Mouse (Mus musculus) kidney, postnatal 0 days (tissue): ENCODE results near the gene Samd9l. TPM values are rescaled to one million over a fixed set of nuclear protein-coding genes. Genes with fewer than 3 reads are reported as not detected.
"Not testable (repeated sequence)": the region's sequence is repeated elsewhere in the genome, so short reads cannot be mapped to it uniquely, and the experiment has no call there.

Experiments
- ATAC-seq: fragments of 200-750 bp; cut with Nextera tagmentation; replicated peaks from 2 replicates; pipeline ENCODE4 v1.8.0; 2017; ENCODE audit warnings: low read depth, moderate number of reproducible peaks, moderate TSS enrichment, moderate library complexity; ENCODE audit not compliant: low FRiP score
- DNase-seq: peaks from one replicate; pipeline ENCODE4 v3.0.0-alpha.2; 2016; ENCODE audit warnings: low spot score
- H3K27ac ChIP-seq: fragments of 300-500 bp; sonication (generic); 2 replicates; pipeline ENCODE4 v1.5.1; 2014; ENCODE audit warnings: mild to moderate bottlenecking
- H3K27me3 ChIP-seq: fragments of 300-500 bp; sonication (generic); 2 replicates; pipeline ENCODE4 v1.6.1; 2014; ENCODE audit warnings: low read length, mixed read lengths; ENCODE audit not compliant: insufficient read depth
- H3K36me3 ChIP-seq: fragments of 300-500 bp; sonication (generic); 2 replicates; pipeline ENCODE4 v1.6.1; 2014; ENCODE audit warnings: low read length, mixed read lengths; ENCODE audit not compliant: insufficient read depth
- H3K4me1 ChIP-seq: fragments of 300-500 bp; sonication (generic); replicated peaks from 2 replicates; pipeline ENCODE4 v1.6.1; 2014; ENCODE audit warnings: antibody characterized with exemption, low read length, mixed read lengths; ENCODE audit not compliant: insufficient read depth
- H3K4me2 ChIP-seq: fragments of 300-500 bp; sonication (generic); 2 replicates; pipeline ENCODE4 v1.6.1; 2014; ENCODE audit warnings: mild to moderate bottlenecking, low read length, moderate library complexity, mixed read lengths
- H3K4me3 ChIP-seq: fragments of 300-500 bp; sonication (generic); replicated peaks from 2 replicates; pipeline ENCODE4 v1.5.1; 2014; ENCODE audit warnings: low read depth, low read length
- H3K9ac ChIP-seq: fragments of 300-500 bp; sonication (generic); 2 replicates; pipeline ENCODE4 v1.6.1; 2014; ENCODE audit warnings: low read depth, low read length
- H3K9me3 ChIP-seq: fragments of 300-500 bp; sonication (generic); replicated peaks from 2 replicates; pipeline ENCODE4 v1.6.1; 2016; ENCODE audit warnings: low read length, inconsistent platforms, mixed read lengths
- CTCF ChIP-seq: IDR thresholded peaks from 2 replicates; pipeline ENCODE4 v1.5.1; 2016; ENCODE audit warnings: antibody characterized with exemption, low read depth, mild to moderate bottlenecking, moderate library complexity
- WGBS: fragments of 180-500 bp; shearing (Covaris S2); extraction: QIAGEN DNeasy Blood & Tissue Kit; methylation state at CpG from one replicate; pipeline ENCODE4 v1.1.7; 2014; 5-methylcytosine and 5-hydroxymethylcytosine counted together
- polyA plus RNA-seq: library from polyadenylated mRNA; unstranded; fragments of >200 nt; fragmentation: Nextera tagmentation; extraction: Ambion mirVana; gene quantifications from 2 replicates; pipeline ENCODE4 v1.2.1, GENCODE M21; 2015

The Samd9l gene
- polyA plus RNA-seq, 1 experiment from 2014 or later = 17.3 TPM

DNA sequence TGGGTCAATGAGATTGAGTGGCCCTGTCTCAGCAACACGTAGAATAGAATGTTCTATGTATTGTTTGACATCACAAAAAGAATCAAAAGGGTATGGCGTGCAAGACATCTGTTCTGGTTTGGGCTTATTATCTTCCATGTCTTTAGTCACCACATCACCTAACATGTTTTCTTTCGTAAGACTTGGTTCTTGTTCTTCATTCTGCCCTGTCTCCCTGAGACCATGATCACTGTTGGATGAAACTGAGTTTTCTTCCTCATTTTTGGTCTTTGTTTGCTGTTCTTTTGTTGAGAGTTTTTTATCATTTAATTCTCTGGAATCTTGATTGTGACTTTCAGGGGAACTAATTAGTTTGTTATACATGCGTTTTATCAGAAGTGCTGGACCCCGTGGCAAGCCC is 22.7 kb downstream of the Samd9l start:
- ATAC-seq (no peak), DNase-seq (no peak)
- Histone ChIP-seq H3K4me3 (no peak overlapping the region), H3K27ac (no peak overlapping the region), H3K9me3 (peaks cover 10% of the 10 kb centered on the region), H3K4me2 (no peak overlapping the region), H3K36me3 (0 out of 2 replicates have a peak, but pooled peaks cover 16% of the 10 kb centered on the region), H3K27me3 (no peaks in the 10 kb centered on the region), H3K4me1 (no peaks in the 10 kb centered on the region), H3K9ac (no peak overlapping the region)
- 90% methylated on average over 5 of the region's 5 CpGs for WGBS
- no peak for TF ChIP-seq CTCF

DNA sequence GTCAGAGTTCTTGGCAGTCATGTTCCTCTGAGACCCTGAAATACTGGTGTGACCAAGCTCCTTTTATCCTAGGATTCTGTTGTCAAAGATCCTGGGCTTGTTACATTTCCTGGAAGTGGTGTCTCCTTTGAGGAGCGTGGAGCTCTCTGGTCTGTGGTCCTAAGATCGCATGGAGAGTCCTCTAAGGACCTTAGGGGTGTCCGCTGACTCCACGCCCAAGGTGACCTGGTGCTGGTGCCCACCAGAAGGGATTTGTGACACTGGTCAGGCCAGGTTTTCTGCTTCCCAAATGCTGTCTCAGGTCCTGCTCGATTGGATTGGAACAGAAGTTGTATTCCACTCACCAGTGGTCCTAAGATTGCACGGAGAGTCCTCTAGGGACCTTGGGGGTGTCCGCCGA is 29.8 kb downstream of the Samd9l start:
- DNase-seq = no peak
- no peak overlapping the region for H3K4me3 ChIP-seq
- WGBS = 85% methylated on average over 8 of the region's 8 CpGs

DNA sequence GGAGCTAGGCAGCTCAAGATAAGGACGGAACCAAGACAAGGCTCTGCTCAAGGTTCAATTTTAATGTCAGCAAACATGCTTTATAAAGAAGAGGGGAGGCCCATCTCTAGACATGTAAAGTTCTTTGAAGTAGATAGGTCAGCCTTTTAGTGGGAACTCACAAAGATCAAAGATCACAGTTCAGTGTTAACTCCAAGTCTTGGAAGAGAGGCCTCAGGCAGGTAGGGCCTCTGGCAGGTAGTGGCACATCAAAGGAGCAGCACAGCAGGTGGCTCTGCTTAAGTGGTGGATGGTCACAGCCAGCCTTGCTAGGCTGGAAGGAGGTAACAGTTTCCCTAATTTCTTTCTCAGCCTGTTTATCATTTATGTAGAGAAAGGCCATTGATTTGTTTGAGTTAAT is 33.8 kb downstream of the Samd9l start:
- H3K9ac ChIP-seq, H3K4me3 ChIP-seq, H3K9me3 ChIP-seq, H3K27ac ChIP-seq, ATAC-seq, H3K36me3 ChIP-seq, H3K4me1 ChIP-seq, H3K27me3 ChIP-seq, H3K4me2 ChIP-seq, DNase-seq: not testable (repeated sequence)
- 75% methylated on average over 1 of the region's 1 CpGs for WGBS

More for the DNA sequence above, 29.8 kb downstream of the Samd9l start:
- TF ChIP-seq CTCF = no peak
- no peak overlapping the region for H3K4me2 ChIP-seq
- H3K27ac ChIP-seq = no peak overlapping the region
- no peaks in the 10 kb centered on the region for H3K27me3 ChIP-seq
- no peaks in the 10 kb centered on the region for H3K4me1 ChIP-seq
- no peak overlapping the region for H3K9ac ChIP-seq
- H3K36me3 ChIP-seq = 0 out of 2 replicates have a peak, but pooled peaks cover 5% of the 10 kb centered on the region
- ATAC-seq = no peak
- peaks cover 4% of the 10 kb centered on the region for H3K9me3 ChIP-seq

DNA sequence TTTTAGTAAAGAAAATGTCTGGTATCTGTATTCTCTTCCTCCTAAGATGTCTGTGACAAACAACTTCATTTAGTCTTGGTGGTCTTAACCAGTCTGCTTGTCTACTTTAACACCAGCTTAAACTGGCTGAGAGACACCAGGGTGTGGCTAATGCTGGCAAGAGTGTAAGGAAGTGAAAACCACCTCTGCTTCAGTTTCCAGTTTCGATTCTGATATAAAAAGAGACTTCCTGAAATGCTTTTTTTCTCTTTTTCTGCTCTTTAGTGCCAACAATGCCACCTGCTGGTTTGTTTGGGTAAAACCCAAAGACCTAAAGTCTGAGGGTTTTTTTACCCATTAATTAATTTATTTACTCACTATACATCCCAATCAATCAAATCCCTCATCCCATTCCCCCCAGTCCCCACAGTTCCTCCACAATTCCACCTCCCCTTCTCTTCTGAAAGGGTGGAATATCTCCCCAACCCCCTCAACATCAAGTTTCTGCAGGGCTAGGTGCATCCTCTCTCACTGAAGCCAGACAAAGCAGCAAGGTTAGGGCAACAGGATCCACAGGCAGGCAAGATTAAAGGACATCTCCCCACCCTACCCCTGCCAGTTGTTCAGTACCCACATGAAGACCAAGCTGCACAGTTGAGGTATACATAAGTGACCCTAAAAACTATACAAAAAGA is 53.3 kb downstream of the Samd9l start:
- peak; percentile 65 for TF ChIP-seq CTCF
- H3K9me3 ChIP-seq, H3K4me1 ChIP-seq, H3K4me2 ChIP-seq, H3K27me3 ChIP-seq, ATAC-seq, H3K4me3 ChIP-seq, H3K36me3 ChIP-seq, H3K27ac ChIP-seq, H3K9ac ChIP-seq: not testable (repeated sequence)
- peak; percentile 79 for DNase-seq
- 0% methylated on average over 1 of the region's 1 CpGs for WGBS

DNA sequence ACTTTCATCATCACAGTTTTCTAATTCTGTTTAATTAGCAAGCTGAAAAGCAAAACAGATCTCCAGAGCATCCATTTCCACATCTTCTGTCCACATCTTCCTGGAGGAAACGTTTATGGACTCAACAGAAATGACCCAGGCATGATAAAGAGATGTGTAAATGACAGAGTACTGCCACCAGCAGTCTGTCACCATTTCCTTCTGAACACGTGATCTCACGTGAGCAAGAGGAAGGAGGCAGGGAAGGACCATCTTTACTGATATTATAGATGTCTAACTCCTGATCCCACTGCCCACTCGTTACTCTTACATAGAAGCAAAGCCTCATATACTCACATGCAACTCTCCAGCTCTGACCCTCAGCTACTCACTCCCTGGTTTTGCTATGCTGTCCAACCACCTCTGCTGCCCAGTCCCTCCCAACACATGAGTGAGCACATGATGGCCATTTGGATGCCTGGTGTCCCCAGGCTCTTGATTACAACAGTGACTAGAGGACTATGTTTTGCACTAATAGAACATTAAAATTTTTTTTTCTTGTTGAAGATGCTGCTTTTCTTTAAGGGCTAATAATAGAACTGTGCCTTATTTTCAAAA is 54.2 kb downstream of the Samd9l start:
- H3K4me2 ChIP-seq, ATAC-seq, H3K9ac ChIP-seq, H3K4me1 ChIP-seq, H3K4me3 ChIP-seq, H3K27me3 ChIP-seq, DNase-seq, H3K27ac ChIP-seq, H3K36me3 ChIP-seq, H3K9me3 ChIP-seq: not testable (repeated sequence)
- no CpG with 5 or more reads among the region's 4 CpGs for WGBS

DNA sequence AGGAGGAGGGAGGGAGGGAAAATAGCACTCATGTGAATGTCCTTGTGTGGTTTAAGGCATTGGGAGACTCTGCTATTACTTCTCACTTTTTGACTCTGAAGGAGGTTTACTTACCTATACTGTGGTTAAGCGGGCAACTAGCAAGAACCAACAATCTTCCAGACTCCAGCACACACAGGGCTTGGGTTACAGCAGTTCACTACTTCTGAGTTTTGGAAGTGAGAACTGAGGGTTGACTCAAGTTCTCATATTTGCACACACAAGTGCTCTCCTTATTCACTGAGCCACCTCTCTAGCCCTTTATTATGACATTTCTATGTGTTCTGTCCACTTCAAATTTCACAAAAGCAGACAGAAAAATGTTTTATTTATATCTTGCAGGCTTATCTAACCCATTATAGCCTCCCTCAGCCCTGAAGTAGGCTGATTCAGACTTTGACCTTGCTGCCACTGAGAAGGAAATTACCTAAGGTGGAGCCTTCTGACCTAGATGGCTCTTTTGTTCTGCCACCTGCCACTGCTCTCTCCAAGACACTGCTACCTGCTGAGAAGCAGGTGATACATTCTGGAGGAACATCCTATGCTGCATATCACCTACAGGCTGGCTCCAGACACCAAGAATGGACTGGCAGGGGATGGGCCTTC is 55.6 kb downstream of the Samd9l start:
- WGBS = 83% methylated on average over 1 of the region's 1 CpGs
- peak overlapping the region; percentile 25; the same call in 1 of the 2 replicates for H3K4me2 ChIP-seq
- not testable (repeated sequence) for ATAC-seq

More for the DNA sequence above, 55.6 kb downstream of the Samd9l start:
- not testable (repeated sequence) for H3K27me3 ChIP-seq, H3K9me3 ChIP-seq, H3K4me1 ChIP-seq, H3K9ac ChIP-seq, H3K4me3 ChIP-seq, H3K36me3 ChIP-seq, H3K27ac ChIP-seq, DNase-seq
